Mouse (Mus musculus) testis, postnatal 10 days (tissue): ENCODE measurements around the gene Phldb2.

Source experiments
- DNase-seq: peaks from one replicate; pipeline ENCODE4 v3.0.0; 2021; ENCODE audit warnings: low spot score

Gene Phldb2

DNA sequence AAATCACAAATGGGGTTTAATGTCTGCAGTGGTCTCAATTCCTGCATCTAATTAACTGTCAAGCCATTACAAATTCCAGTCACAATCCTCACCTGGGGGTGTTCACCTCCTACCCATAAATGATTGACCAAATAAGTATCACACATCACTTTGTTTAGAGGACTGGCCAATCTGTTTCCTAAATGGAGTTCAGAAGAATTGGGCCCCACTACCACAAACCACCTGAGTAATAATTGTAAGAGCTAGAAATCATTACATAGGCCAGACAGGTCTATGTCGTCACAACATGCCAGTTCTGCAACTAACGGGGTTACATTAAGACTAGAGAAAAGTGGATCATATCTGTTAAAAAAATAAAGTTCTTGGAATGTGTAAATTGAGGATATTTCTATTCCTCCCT, 1.4 kb downstream of the Phldb2 start:
- no peak for DNase-seq

DNA sequence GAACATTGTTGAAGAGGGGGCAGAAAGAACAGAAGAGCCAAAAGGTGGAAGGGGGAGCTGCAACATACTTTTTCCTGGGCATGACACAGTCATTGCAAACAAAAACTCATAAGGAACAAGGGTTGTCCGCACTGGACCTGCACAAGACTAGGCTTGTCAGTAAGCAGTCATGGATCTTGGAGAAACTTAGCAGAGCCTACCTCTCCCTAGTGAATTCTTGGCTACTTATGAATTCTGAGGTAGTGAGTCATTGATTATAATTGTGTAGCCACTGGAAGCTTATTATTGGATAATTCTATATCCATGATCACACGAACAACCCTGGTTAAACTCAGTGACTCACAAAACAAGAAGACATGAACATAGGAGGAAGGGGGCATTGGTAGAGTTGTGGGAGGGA, 7.1 kb downstream of the Phldb2 start:
- DNase-seq: no peak

DNA sequence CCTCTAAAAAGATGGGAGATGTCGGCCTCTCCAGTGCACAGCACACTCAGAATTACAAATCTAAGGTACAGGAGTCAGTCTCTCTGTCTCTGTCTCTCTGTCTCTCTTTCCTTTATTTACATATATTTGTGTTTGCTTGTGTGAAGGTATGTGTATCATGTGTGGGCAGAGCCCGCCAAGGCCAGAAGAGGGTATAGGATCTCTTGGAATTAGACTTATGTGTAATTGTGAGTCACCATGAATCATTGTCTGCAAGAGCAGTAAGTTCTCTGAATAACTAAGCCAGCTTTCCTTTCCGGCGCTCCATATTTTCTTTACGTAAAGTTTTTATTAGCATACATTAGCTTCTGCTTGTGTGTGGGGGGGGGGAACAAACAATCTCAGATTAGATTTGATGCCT, 7.7 kb downstream of the Phldb2 start:
- DNase-seq: no peak

DNA sequence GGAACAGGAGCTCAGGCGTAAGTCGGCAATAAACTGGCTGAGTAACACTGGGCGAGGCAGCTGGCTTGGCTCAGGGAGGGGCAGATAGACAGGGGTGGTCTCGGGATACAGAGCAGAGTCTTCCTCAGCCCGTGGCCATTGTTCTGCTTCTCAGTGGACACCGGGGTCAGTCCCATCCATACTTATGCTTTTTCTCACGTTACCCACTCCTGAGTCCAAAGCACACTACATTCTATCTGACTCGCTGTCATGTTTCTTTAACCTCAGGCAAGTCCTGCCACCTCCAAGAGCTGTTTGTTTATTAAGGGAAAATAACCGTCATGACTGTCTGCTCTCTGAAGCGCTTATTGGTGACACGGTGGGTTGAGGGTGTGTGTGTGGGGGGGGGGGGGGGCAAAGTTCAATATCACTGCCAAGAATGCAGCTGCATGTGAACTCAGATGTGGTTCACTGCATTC, 8.2 kb downstream of the Phldb2 start:
- DNase-seq: no peak

DNA sequence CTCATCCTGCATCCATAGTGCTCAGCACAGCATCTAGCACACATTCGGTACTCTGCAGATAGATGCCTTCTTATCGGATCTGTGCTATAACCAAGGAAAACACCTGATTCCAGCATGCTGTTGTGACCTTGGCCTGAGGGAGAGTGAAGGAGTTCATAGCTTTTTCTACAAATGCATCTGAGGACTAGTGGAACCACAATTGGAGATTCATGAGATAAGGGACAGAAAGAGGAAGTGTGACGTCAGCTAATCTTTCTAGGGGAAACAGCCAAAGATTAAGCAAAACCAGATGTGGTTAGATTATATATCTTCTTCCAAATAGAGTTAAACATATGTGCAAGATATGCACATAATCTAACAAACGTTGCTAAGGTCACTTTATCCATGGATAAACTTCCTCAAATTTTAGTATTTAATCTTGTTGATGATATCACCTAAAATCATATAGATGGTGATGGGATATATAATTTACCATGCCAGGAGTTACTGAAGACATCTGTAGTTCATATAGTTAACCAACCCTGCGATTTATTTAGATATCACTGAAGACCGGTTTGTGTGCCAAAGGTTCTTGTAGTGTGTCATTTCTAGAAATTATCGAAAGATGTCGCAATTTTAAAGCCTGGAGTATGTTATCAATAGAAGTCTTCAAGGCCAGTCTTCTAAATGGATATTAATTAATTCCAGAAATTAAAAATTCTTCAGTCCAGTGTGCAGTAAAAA, 11.1 kb downstream of the Phldb2 start:
- DNase-seq: no peak

DNA sequence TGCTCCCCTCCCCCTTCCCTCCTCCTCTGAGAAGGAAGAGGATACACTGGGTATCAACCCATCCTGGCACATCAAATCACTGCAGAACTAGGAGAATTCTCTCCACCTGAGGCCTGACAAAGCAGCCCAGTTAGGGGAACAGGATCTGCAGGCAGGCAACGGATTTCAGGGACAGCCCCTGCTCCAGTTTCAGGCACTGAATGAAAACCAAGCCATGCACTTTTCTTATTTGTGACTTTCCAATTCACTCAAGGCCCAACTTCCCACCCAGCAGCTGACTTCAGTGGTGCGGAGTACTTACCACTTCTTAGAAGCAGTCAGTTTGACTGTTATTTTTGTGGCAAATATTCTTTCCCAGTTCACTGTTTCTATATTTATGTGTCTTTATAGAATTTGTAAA, 12.7 kb downstream of the Phldb2 start:
- no peak for DNase-seq

DNA sequence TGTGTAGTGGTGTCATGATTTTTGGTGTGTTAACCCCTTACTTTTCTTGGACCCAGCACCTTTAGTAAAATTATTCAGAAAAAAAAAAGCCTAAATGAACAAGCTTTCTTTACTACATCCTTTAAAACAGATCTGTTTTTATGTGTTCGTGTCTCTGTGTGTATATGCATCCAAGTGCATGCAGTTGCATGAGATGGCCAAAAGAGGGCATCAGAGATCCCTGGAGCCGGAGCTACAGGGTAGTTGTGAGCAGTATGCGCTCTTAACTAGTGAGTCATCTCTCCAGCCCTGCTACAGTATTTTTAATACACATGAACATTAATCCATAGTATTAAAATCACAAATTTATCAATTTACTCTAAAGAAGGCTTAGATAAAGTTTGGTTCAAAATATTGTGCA, 14.0 kb downstream of the Phldb2 start:
- DNase-seq: no peak

DNA sequence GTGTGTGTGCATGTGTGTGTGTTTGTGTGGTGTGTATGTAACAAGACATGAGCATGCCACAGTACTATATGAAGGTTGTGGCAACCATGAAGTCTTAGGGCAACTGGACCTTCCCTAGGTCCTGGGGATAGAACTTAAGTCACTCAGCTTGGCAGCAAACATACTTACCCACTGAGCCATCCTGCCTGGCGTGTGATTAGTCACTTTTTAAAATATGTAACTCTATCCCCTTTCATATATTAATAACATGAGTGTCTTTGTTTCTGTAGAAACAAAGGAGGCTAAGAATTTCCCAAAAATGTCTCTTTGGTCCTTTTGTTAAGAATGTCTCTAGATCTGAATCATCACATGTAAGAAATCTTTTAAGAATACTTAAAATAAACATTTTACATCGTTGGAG, 16.0 kb downstream of the Phldb2 start:
- no peak for DNase-seq

DNA sequence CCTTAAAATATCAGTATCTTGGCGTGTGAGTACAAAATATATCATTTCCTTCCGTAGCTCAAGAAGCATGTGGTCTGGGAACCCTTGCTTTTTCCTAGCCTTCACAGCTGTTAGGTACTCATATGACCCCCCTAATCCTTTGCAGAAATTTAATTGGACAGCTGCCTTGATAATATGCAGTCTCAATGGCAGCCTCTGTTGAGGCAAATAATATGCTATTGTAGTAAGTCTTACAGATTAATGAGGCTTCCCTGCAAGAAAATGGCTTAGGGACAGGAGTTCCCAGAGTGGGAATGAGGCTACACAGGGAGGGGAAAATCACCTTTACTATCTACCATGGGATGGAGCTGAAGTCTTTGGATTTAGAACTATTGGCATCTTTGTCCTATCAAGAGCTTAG, 16.9 kb downstream of the Phldb2 start:
- no peak for DNase-seq

DNA sequence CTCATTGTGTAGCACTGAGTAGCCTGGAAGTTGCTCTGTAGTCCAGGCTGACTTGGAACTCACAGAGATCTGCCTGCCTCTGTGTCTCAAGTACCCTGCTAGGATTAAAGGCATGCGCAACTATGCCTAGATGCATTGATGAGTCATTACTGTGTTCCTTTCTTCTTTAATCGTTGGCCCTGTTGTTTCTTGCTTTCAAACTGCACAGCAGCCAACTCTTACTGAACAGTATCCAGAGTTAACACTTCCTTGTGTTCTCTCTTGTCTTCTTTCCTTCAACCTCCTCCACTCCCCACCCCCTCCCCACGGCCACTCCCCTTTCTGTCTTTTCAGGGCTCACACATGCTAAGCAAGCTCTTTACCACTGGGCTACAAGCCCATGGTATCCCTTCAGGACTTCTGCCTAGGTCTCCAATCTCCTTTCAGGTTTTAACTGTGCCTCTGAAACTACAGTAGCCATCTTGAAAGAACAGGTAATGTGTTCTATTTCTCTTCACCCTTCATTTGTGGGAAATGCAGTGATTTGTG, 17.4 kb downstream of the Phldb2 start:
- DNase-seq: no peak

DNA sequence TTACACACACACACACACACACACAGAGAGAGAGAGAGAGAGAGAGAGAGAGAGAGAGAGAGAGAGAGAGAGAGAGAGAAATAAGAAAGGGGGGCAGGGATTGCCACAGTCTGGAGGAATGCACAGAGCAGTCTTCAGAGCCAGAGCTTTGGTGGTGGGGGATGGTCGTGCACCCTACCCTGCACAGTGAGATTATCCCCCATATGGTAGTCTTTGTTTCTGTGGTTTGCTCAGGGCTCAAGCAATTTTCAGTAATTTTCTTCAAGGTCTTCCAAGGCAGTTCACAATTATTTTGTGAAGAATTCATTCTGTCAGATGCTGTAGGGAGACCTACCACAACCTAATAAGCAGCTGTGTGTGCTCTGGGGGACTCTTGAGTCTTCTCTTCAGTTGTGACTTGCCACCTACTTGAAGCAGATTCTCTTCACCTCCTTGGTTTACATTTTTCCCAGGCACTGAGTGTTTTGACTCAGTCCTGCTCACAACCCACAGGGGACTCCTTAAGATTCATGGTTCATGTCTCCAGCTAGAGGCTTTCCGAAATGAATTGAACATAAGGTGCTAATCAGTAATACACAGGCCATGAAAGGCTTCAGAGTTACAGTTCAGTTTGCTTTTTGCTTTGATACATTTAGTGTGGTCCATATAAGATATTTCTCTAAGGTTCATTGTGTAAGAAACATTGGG, 18.5 kb downstream of the Phldb2 start:
- no peak for DNase-seq

DNA sequence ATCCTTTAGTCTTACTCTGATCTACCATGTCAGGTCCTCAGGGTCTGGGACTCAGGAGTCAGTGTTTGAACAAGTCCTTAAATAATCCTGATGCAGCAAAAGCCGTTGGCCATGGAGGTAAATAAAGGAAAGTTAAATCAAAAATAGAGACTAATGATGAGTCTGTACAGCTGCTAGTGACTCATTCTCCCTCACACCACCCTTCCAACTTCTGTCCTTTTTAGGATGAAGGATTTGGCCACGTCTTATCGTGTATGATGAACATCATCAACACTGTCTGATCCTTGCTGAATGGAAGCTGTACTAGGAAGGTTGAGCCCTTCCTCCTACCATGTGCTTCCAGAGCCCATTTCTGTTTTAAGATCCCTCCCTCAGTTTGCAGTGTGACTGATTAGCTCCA, 23.1 kb downstream of the Phldb2 start:
- no peak for DNase-seq

DNA sequence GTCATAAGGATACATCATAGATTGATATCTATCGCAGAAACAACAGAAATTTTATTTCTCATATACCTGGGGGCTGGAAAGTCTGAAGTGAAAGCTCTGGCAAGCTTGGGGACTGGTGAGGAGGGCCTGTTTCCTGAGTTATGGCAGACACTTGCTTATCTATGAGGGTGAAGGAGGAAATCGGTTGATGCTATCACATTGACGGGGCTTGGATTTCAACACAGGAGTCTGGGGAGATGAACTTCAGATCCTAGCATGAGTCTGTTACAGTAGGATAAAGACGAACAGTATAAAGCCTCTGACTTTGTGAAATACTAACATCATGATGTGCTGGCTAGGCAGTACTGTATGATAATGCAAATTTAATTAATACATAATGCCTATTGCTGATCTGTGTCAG, 25.3 kb downstream of the Phldb2 start:
- DNase-seq: no peak

DNA sequence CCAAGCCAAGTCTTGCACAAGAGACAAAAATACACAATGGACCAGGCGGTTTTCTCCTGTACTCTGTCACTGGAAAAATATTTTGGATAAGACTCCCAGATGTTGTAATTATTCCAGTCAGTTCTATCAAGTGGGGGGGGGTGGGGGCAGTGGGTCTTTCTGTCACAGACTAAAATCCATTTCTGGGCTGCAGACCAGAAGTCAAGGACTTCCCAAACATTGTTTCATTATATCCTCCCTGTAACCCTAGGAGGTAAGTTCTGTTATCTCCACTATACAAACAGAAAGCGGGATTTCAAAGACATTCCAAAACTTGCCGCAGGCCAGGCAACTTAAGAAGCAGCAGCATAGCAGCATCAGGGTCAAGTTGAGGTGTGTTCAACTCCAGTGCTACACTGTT, 25.8 kb downstream of the Phldb2 start:
- DNase-seq: no peak

DNA sequence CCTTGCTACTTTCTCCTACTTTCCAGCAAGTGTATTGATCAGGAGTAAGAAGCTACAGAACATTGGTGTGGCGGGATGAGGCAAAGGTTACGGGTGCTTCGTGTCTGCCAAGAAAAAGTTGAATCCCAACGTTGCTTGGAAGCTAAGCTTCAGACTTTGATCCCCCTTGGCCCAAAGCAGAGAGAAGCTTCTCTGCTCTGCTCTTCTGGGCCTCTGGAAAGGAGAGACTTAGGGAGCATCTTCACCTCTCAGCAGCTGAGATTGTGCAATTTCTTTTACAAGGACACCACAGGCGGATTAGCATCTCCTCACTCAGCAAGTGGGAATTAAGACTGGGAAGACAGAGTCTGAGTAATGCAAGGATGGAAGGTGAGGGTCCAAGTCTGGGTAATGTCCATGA, 26.5 kb downstream of the Phldb2 start:
- no peak for DNase-seq

DNA sequence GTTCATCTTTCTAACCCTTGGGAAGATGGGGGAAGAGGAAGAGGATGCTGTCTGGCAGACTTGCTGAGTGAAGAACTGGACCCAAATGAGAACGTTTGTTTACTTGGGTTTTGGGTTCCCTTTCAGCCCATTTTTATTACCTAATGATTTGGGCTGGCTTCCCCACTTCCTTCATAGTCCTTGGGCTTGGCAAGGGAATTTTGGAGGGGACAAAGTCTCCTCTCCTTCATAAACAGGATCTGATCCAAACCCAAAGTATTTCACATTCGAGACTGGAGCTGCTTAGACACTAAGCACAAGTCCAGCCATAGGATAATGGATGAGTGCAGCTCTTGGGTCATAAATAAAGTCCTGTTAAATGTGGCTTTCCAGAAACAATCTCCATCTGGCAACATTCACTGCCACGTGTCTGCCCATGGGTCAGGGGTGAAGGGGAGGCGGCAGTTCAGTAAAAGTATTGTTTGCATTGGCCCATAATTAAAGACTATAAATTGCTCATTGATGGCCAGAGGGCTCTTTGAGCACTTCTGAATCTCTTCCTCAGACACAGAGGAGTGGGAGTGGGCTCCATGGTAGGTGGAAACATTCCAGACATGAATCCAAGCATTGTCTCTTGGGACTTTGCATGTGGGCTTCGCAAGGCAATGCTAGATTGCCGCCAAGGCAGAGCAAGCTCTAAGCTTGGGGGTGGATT, 29.5 kb downstream of the Phldb2 start:
- no peak for DNase-seq

DNA sequence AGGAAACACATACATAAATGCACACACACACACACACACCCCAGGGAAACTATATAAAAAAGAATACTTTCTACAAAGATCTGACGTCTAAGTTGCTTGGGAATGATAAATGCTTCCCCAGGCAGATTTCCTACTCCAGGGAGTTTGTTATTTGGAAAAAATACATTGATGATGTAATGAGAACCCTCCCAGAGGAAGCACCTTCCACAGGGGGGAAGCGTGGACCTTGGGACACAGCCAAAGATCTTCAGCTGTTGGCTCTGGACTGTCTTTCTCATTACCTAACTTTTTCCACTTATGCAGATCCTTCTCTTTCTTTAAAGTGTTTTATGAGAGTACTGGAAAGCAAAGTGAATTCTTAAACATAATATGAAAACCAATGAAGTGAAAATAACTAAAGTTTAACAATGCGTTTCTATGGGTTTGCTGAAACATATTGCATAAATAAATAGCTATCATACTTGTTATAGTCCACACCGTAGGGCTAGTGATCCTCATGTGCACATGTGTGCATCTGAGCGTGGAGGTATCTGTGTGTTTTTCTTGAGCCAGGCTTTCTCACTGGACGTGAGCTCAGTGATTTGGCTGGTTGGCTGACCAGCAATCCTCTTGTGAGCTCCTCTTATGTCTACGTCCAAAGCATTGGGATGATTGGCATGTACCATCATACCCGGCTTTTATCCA, 30.7 kb downstream of the Phldb2 start:
- DNase-seq: no peak

DNA sequence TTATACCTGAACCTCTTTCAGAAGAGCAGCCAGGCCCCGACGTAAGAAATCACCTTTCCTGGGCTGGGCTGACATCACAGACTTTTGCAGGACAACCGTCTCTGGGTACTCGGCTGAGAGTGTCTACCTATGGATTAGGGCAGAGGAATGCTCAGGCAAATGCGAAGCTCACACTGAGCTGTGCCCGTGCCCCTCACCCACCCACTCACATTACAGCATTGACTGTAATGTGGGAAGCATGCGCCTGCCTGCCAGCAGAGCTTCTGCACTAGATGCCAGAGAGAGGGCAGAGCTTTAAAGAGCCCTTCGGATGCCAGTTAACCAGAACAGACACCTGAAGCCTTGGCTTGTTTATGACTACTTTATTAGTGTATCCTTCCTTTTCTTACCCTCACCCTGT, 33.8 kb downstream of the Phldb2 start:
- DNase-seq: no peak

DNA sequence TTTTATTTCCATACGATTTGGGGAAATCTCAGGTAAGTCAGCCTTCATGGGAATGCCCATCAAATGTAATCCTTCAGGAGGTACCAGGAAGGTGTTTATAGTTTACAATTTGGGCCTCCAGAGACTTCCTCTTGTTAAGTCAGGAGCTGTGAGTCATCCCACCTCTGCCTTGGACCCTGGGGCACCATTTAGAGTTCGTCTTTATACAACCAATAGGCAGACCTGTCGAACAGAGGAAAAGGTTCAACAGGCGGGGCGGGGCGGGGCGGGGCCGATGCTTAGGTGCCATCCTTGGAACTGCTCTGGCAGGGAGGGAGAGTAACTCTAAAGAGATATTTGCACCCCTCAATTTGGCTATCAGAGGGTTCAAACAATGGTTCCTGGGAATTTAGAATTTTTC, 49.8 kb downstream of the Phldb2 start:
- DNase-seq: no peak

DNA sequence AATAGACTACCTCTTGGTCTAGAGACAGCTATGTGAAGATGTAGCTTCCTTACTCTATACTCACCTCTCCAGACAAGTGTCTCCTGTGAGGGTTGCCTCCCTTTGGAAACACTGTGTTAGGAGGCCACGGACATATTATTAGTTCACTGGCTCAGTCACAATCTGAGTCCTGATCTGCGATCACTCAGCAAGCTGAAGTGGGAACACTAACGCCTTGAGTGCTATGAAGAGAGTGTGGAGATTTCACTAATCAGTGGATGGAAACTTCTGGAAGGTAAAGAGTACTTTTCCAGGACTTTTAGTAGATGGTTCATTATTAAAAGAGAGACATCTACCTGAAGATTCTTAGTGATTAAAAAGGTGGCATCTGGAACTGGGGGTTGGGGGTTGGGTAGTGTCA, 54.9 kb downstream of the Phldb2 start:
- no peak for DNase-seq

DNA sequence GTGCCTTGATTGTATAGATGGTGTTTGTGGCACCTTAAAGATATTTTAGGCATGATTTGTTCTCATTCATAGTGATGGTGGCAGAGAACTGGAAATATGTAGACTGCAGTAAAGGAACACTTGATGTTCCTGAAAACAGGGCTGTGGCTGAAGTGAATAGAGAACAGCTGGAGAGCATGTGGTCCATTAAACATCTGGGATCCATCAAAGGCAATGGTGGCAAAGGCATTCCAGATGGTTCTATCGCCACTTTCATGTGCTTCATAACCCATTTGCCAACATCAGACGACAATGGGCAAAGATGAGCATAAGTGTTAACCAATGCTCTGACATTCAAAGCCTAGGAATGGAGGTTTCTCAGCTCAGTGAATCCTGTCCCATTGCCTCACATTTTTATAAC, 56.8 kb downstream of the Phldb2 start:
- no peak for DNase-seq

DNA sequence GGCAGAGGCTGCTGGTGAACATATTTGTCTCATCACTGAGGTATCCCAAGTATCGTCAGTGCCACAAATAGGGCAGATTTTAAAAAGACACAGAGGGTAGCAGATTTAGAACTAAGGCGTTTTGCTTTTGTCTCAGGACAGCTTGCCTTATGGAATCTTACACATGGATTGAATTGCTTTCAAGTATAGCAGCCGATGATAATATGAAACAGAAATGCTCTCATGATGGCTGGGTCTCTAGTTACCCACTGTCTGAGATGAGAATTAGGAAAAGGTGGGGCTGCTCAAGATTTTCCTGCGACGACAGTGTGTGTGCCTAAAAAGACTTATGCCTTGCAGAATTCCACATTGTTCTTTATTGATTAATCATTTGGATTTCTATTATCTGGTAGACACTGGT, 58.4 kb downstream of the Phldb2 start:
- DNase-seq: no peak

DNA sequence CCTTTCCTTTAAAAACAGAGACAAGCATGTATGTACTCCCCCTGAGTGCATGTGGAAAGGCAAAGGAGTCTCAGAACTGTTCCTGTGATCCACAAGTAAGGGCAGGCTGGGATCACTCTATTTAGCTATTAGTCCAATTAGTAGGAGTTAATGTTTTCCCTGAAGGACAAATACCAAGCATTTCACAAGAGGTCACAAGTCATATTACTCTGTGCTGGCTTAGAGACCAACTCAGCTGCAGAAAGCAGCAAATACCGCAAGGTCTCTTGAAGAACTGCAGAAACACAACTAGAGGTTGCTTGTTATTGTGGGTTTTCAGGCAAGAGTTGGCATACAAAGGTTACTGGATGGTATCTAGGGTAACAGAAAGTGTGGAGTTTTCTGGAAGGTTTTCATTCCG, 59.6 kb downstream of the Phldb2 start:
- DNase-seq: no peak
